Mouse (Mus musculus) heart, embryonic 16.5 days (tissue): ENCODE data around the gene Pld1. TPM values are rescaled to one million over a fixed set of nuclear protein-coding genes. Genes with fewer than 3 reads are reported as not detected.

ENCODE experiments used
- polyA plus RNA-seq: library from polyadenylated mRNA; unstranded; fragments of >200 nt; fragmentation: Nextera tagmentation; extraction: Ambion mirVana; gene quantifications from 2 replicates; pipeline ENCODE4 v1.2.1, GENCODE M21; 2015

Gene Pld1
- polyA plus RNA-seq, 1 experiment from 2014 or later = 7.8 TPM

Other genes with a start within 250 kb of the Pld1 start
- gene Fndc3b, start 227.4 kb upstream of the Pld1 start, polyA plus RNA-seq = 21.7 and 24.4 TPM in 2 replicates
- gene Tmem212, start 42.3 kb upstream of the Pld1 start, polyA plus RNA-seq = 0.72 TPM in 1 of 2 replicates, not detected in the other